Mouse (Mus musculus): ENCODE results near the gene Gpr173. TPM values are rescaled to one million over a fixed set of nuclear protein-coding genes. Genes with fewer than 3 reads are reported as not detected.
A peak's percentile ranks its signal among the peaks of the same experiment; 100 is the strongest.

The Gpr173 gene
- total RNA-seq (2014; rRNA removed) (22.2 and 27.9 TPM in 2 replicates), polyA plus RNA-seq (2015; fragmentation: Nextera tagmentation; extraction: Ambion mirVana) (6.9 and 7.1 TPM in 2 replicates)

DNA sequence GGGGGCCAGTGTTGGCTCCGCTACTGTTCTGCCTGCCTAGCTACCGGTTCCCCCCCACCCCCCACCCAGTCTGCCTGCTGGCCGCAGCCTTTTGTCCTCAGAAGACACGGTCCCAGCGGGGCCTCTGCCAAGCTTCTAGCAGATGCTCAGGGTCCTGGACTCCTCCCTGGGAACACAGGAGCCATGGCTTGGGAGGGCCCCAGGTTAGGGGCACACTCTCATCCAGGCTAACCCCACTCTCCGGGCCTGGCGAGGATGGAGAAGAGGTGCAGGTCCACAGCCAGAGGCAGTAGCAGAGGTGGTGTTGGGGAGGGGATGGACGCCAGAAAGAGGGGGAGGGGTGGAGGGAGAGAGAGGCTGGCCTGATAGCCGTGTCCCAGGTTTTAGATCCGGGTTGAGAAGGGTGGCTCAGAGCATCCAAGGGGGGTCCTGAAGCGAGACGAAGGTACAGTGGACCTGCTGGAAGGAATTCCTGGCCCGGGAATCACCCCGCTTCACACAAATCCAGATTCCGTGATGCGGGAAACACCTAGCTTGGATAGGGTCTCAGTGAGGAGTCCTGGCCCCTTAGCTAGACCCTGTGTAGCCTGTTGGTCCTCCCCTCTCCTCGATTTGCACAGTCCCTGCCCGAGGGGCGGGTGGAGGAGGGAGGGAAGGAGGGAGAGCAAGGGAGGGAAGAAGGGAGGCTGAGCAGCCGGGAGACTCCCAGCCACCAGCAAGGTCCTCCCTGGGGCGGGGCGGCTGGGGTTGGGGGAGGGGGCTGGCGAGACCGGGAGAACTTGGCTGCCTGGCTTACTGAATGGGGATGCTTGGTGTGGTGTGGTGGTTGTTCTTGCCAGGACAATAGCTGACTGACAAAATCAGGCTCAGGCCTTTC lies at the start of gene Gpr173:
TSS of gene Gpr173 (minus strand) at position 308 of the 877 bp plus-strand sequence.
- no peak for TF ChIP-seq CTCF (IDR thresholded peaks at IDR 0.05; ENCODE audit: low read depth)
- ATAC-seq, result peak; percentile 97
- Histone ChIP-seq H3K9ac (peak within 1 kb of the TSS; percentile 74), H3K36me3 (ENCODE audit: insufficient read depth) (no peaks in the 10 kb centered on the region), H3K27ac (ENCODE audit: low read depth, low read length) (peak within 1 kb of the TSS; percentile 81), H3K4me1 (ENCODE audit: insufficient read depth) (peaks cover 3% of the 10 kb centered on the region; the same call in 1 of the 2 replicates), H3K4me3 (ENCODE audit: low read depth, low read length) (peak within 1 kb of the TSS; percentile 54), H3K27me3 (ENCODE audit: insufficient read depth, low read length) (no peaks in the 10 kb centered on the region; the same call in 1 of the 2 replicates), H3K9me3 (ENCODE audit: low read length) (no peaks in the 10 kb centered on the region), H3K4me2 (ENCODE audit: low read depth) (peak within 1 kb of the TSS; percentile 61)
- peak; percentile 83 for DNase-seq
- WGBS, result 17% methylated on average over 22 of the region's 24 CpGs

DNA sequence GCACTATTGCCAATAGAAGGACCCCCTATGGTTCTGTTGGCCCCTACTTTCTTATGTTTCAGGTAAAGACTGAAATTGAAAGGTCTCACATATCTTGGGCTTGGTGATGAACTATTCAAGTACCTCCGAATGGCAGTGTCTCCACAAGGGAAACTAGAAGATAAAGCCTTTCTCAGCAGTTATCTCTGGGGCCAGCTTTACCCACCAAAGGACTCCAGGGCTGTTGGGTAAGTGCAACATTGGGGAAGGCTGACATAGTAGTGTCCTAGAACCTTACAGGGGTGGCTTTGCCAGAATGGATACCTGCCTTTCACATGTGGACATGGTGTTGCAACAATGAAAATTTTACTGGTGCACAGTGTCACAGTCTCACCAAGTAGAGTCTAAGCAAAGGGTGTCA lies 34.7 kb upstream of the Gpr173 start:
- ATAC-seq (no peak), DNase-seq (no peak)
- WGBS, result 81% methylated on average over 1 of the region's 1 CpGs
- no peaks in the 10 kb centered on the region for H3K9me3 ChIP-seq (ENCODE audit: low read length)
- TF ChIP-seq CTCF (IDR thresholded peaks at IDR 0.05; ENCODE audit: low read depth), result no peak
- H3K36me3 ChIP-seq (ENCODE audit: insufficient read depth), result no peaks in the 10 kb centered on the region
- H3K9ac ChIP-seq, result no peak overlapping the region
- no peak overlapping the region for H3K27ac ChIP-seq (ENCODE audit: low read depth, low read length)
- H3K27me3 ChIP-seq (ENCODE audit: insufficient read depth, low read length), result no peaks in the 10 kb centered on the region
- H3K4me1 ChIP-seq (ENCODE audit: insufficient read depth), result no peaks in the 10 kb centered on the region
- no peak overlapping the region for H3K4me3 ChIP-seq (ENCODE audit: low read depth, low read length)
- no peak overlapping the region for H3K4me2 ChIP-seq (ENCODE audit: low read depth)

DNA sequence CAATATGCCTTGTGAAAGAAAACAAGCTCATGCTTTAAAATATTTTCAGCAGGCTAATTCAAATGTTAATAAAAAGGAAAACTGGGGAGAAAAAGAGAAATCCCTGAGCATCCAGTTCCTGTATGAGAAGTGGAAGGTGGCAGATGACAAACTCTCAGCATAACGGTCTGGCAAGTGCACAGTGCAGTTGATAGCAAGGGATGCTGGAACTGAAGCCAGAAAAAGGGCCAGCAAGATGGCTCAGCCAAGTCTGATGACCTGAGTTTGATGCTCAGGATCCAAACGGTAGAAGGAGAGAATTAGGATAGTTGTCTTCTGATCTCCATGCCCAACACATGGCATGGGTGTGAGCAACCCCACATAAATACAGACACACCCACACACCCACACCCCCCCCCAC lies 31.6 kb upstream of the Gpr173 start:
- no peak for ATAC-seq
- H3K36me3 ChIP-seq (ENCODE audit: insufficient read depth), result no peaks in the 10 kb centered on the region
- 65% methylated on average over 2 of the region's 2 CpGs for WGBS

DNA sequence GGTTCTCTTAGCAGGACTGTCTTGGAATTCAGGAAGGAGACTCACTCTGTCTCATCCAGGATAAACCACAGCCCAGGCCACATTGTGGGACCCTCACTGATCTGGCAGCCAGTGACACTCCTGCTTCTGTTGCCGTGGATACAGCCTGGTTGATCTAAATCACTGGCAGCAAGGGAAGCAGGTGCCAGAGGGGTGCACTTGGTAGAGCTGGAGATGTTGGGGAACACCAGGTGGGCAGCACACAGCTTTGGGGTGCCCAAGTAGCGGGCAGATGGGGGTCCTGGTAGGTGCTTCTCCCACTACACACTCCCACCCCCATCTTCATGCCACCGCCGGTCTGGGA lies 479 bp downstream of the Gpr173 start:
- 12% methylated on average over 4 of the region's 4 CpGs for WGBS
- peak overlapping the region; percentile 61 for H3K4me2 ChIP-seq (ENCODE audit: low read depth)
- peak; percentile 34 for DNase-seq

More for the DNA sequence above, 31.6 kb upstream of the Gpr173 start:
- no peaks in the 10 kb centered on the region for H3K9me3 ChIP-seq (ENCODE audit: low read length)
- H3K4me3 ChIP-seq (ENCODE audit: low read depth, low read length), result no peak overlapping the region
- no peaks in the 10 kb centered on the region for H3K4me1 ChIP-seq (ENCODE audit: insufficient read depth)
- no peak overlapping the region for H3K4me2 ChIP-seq (ENCODE audit: low read depth)
- no peak overlapping the region for H3K27ac ChIP-seq (ENCODE audit: low read depth, low read length)
- TF ChIP-seq CTCF (IDR thresholded peaks at IDR 0.05; ENCODE audit: low read depth), result no peak
- H3K9ac ChIP-seq, result no peak overlapping the region
- no peak for DNase-seq
- H3K27me3 ChIP-seq (ENCODE audit: insufficient read depth, low read length), result no peaks in the 10 kb centered on the region

DNA sequence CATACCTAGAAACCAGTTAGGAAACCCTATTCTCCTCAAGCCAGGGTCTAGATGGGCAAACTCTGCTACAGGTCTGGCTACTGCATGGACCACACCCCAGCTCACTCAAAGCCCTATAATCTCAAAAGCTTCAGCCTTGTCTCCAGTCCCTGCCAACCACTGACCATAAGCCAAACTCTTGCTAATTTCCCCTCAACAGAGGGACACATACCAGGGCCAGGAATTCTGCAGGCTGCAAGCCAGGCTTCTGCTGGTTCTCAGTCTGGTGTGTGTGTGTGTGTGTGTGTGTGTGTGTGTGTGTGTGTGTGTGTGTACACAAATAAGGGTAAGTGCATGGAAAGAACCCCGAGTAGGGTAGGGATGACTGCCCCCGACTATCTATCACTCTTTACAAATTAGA lies 2.1 kb downstream of the Gpr173 start:
- ATAC-seq (no peak), DNase-seq (peak; percentile 18)
- H3K9ac ChIP-seq, result no peak overlapping the region
- 77% methylated on average over 2 of the region's 2 CpGs for WGBS
- H3K27ac ChIP-seq (ENCODE audit: low read depth, low read length), result no peak overlapping the region
- TF ChIP-seq CTCF (IDR thresholded peaks at IDR 0.05; ENCODE audit: low read depth), result no peak
- no peaks in the 10 kb centered on the region for H3K36me3 ChIP-seq (ENCODE audit: insufficient read depth)
- H3K4me3 ChIP-seq (ENCODE audit: low read depth, low read length), result 0 out of 2 replicates have a peak overlapping the region, but pooled peaks have one; percentile 54
- H3K4me2 ChIP-seq (ENCODE audit: low read depth), result peak overlapping the region; percentile 61
- H3K4me1 ChIP-seq (ENCODE audit: insufficient read depth), result peaks cover 3% of the 10 kb centered on the region; the same call in 1 of the 2 replicates
- no peaks in the 10 kb centered on the region for H3K9me3 ChIP-seq (ENCODE audit: low read length)
- H3K27me3 ChIP-seq (ENCODE audit: insufficient read depth, low read length), result no peaks in the 10 kb centered on the region; the same call in 1 of the 2 replicates

More for the DNA sequence above, 479 bp downstream of the Gpr173 start:
- TF ChIP-seq CTCF (IDR thresholded peaks at IDR 0.05; ENCODE audit: low read depth), result no peak
- no peaks in the 10 kb centered on the region; the same call in 1 of the 2 replicates for H3K27me3 ChIP-seq (ENCODE audit: insufficient read depth, low read length)
- ATAC-seq, result peak; percentile 36
- H3K4me1 ChIP-seq (ENCODE audit: insufficient read depth), result peaks cover 3% of the 10 kb centered on the region; the same call in 1 of the 2 replicates
- peak overlapping the region; percentile 54 for H3K4me3 ChIP-seq (ENCODE audit: low read depth, low read length)
- H3K27ac ChIP-seq (ENCODE audit: low read depth, low read length), result peak overlapping the region; percentile 81
- no peaks in the 10 kb centered on the region for H3K36me3 ChIP-seq (ENCODE audit: insufficient read depth)
- no peaks in the 10 kb centered on the region for H3K9me3 ChIP-seq (ENCODE audit: low read length)
- H3K9ac ChIP-seq, result peak overlapping the region; percentile 74

DNA sequence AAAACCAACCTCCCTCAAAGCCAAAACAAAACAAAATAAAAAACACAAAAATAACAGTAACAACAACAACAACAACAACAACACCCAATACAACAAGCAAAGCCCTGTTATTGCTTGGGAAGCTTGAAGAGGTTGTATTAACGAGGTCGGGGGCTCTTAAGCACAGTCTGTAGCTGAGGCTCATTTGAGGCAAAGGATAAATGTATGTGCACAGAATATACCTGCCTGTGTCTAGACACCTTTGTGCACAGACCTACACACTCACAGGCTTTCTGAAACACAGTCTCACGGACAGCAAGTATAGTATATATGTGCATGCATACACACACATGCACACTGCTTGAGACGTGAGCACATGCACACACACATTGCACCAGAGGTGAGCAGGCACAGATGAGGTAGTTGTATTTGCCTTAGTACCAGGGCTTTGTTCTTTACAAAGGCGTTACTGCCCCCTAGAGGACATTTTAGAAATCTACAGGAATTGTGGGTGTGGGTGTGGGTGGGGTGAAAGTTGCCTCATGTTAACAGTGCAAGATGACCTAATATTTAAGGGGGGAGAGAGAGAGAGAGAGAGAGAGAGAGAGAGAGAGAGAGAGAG lies 15.9 kb downstream of the Gpr173 start:
- Histone ChIP-seq H3K4me1 (ENCODE audit: insufficient read depth) (no peaks in the 10 kb centered on the region), H3K9ac (no peak overlapping the region), H3K4me3 (ENCODE audit: low read depth, low read length) (no peak overlapping the region), H3K27me3 (ENCODE audit: insufficient read depth, low read length) (no peaks in the 10 kb centered on the region), H3K27ac (ENCODE audit: low read depth, low read length) (no peak overlapping the region), H3K36me3 (ENCODE audit: insufficient read depth) (no peaks in the 10 kb centered on the region), H3K9me3 (ENCODE audit: low read length) (no peaks in the 10 kb centered on the region), H3K4me2 (ENCODE audit: low read depth) (no peak overlapping the region)
- WGBS, result 26% methylated on average over 5 of the region's 5 CpGs
- DNase-seq, result peak; percentile 43
- TF ChIP-seq CTCF (IDR thresholded peaks at IDR 0.05; ENCODE audit: low read depth), result peak; percentile 57
- ATAC-seq, result peak; percentile 92

DNA sequence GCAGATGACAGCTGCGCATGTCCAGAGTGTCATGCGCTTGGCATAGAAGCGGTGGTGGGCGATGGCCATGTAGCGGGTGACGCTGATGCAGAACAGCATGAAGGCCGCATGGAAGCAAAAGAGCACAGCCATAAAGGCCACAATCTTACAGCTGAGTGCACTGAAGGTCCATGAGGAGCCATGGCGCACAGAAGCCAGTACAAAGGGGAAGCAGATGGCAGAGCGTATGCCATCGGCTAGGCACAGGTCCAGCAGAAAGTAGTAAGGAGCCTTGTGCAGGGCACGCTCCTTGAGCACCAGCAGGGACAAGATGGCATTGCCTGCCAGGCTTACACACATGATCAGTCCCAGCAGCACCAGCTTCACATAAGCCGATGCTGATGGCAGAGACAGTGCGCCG lies 21.5 kb downstream of the Gpr173 start:
- TF ChIP-seq CTCF (IDR thresholded peaks at IDR 0.05; ENCODE audit: low read depth), result no peak
- Histone ChIP-seq H3K9me3 (ENCODE audit: low read length) (no peaks in the 10 kb centered on the region), H3K4me3 (ENCODE audit: low read depth, low read length) (no peak overlapping the region), H3K4me1 (ENCODE audit: insufficient read depth) (no peaks in the 10 kb centered on the region), H3K4me2 (ENCODE audit: low read depth) (no peak overlapping the region), H3K27me3 (ENCODE audit: insufficient read depth, low read length) (no peaks in the 10 kb centered on the region), H3K9ac (no peak overlapping the region), H3K27ac (ENCODE audit: low read depth, low read length) (no peak overlapping the region), H3K36me3 (ENCODE audit: insufficient read depth) (no peaks in the 10 kb centered on the region; the same call in 1 of the 2 replicates)
- DNase-seq (no peak), ATAC-seq (no peak)
- WGBS, result 92% methylated on average over 13 of the region's 14 CpGs
